Mouse (Mus musculus) lung, postnatal 14 days (tissue): ENCODE measurements at regions not wholly inside any gene's neighbourhood (a gene's known extent, or its start where the extent isn't known, plus 50 kb on each side); places are given as distances from the start of the nearest gene placed in this dataset.

Experiments
- DNase-seq: peaks from one replicate; pipeline ENCODE4 v3.0.0; 2021

- DNase-seq: peak; percentile 10
Observed at GRCm38 (mm10) chr6:89259406-89259994, 102.9 kb downstream of the Plxna1 start.

- no peak for DNase-seq
Observed at GRCm38 (mm10) chr6:89262958-89263357, 99.5 kb downstream of the Plxna1 start.

GRCm38 (mm10) chr6:89265296-89265695 lies 97.1 kb downstream of the Plxna1 start:
- no peak for DNase-seq
